Mouse (Mus musculus): ENCODE data around the gene Tango2. TPM values are rescaled to one million over a fixed set of nuclear protein-coding genes. Genes with fewer than 3 reads are reported as not detected.

Tango2 gene
- polyA plus RNA-seq (2021; fragmentation: Nextera tagmentation) = 157 and 170 TPM in 2 replicates
- long read RNA-seq, experiment 1, transcript Tango2-201 (9 exons, 1,622 nt) = major isoform, 124 of 817 reads
- long read RNA-seq, experiment 1, partial matches to known transcripts = 135 of 817 reads
- long read RNA-seq, experiment 1, other reads (novel, unspliced or antisense) = 554 of 817 reads
- long read RNA-seq, experiment 2, transcript Tango2-201 (9 exons, 1,622 nt) = major isoform, 37 of 192 reads
- long read RNA-seq, experiment 2, partial matches to known transcripts = 35 of 192 reads
- long read RNA-seq, experiment 2, other reads (novel, unspliced or antisense) = 118 of 192 reads

DNA sequence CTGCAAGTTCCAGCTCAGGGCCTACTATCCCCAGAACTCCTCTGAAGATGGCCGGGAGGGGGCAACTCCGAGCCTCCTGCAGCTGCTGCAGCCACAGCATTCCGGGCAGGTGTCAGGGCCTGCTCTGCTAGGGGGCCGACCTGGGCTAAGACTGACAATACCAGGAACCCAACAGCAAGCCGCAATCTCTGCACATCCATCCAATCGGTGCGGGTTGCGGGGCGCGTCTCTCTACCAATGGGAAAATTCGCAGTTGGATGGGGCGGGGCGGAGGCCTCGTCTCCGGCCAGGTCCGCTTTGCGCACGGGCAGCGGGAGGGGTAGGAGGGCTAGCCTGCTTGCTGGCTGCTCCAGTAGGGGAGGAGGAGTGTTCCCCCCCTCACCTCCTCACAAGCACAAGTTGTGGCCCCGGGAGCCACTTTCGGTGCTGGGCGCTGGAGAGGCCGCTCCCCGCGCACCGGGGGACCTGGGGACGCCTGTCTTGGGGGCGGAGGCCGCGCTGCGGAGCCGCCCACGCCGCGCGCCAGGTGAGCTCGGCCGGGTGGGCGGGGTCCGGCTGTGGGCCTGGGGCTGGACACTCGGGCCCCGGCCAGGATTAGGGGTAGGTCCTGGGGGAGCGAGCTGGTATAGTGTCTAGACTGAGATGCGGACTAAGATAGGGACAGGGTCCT is at the start of gene Tango2, which contains the start of gene Arvcf:
Gene Tango2 (minus strand): TSS at position 173 of the 670 bp plus-strand sequence.
Gene Arvcf (plus strand): TSS at position 252 of the 670 bp plus-strand sequence.

DNA sequence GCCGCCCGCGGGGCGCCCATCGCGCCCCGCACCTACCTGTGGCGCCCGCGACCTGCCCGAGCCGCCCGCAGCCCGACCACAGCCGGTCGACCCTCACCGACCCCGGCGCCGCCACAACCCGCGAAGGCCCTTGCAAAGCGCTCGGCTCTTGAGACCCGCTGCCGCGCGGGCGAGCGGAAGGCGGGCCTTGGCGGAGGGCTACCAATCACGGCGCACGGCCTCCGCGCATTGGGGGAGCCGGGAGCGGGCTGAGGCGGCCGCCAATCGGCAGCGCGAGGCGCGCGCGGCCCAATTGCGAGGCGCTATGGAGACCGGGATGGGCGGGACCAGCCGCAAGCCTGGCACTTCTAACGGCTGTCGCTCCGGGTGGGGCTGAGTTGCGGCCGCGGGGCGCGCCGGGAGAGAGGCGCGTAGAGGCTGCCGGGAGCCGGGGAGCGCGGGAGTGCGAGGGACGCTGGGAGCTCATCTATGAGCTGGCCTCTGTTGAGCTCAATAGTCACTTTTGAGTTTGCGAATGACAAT is 58.8 kb downstream of the Tango2 start, which contains the start of gene Dgcr8:
Gene Dgcr8 (minus strand): TSS at position 180 of the 522 bp plus-strand sequence.

DNA sequence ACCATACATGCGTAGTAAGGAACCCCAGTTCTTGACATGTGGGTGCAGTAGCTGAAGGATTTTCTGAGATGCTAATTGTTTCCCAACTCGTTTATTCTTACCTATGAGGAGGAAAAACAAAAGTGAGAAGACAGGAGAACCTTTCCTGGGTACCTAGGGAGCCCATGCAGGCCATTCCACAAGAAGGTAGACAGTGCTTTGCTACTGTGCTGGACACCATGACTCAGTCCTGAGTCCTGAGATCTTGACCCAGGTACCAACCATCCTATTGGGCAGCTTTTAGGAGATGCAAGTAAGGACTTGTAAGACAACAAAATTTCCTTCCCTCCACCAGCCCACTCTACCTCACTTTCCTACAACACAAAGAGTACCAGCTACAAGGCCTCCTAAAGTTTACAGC is 89.7 kb downstream of the Tango2 start, which contains the start of gene Gm49776:
Gene Gm49776 (minus strand): TSS at position 101 of the 400 bp plus-strand sequence.

Other genes starting within 250 kb of the Tango2 start
- 14.9 and 66.7 TPM in 2 replicates for gene Rtn4r, start 220.5 kb downstream of the Tango2 start, polyA plus RNA-seq (2021; fragmentation: Nextera tagmentation)
- gene Ccdc188, start 130.2 kb downstream of the Tango2 start, polyA plus RNA-seq (2021; fragmentation: Nextera tagmentation) = not detected in 2 replicates
- gene Zdhhc8, start 113.0 kb downstream of the Tango2 start, polyA plus RNA-seq (2021; fragmentation: Nextera tagmentation) = 25.9 and 36.8 TPM in 2 replicates
- 34.2 and 37.7 TPM in 2 replicates for gene Trmt2a, start 99.4 kb downstream of the Tango2 start, polyA plus RNA-seq (2021; fragmentation: Nextera tagmentation)
- gene Ranbp1, start 99.4 kb downstream of the Tango2 start, polyA plus RNA-seq (2021; fragmentation: Nextera tagmentation) = 170 and 179 TPM in 2 replicates
- gene Gm49776, start 89.8 kb downstream of the Tango2 start, polyA plus RNA-seq (2021; fragmentation: Nextera tagmentation) = not detected in 2 replicates
- 7.7 and 9.7 TPM in 2 replicates for gene Dgcr8, start 58.9 kb downstream of the Tango2 start, polyA plus RNA-seq (2021; fragmentation: Nextera tagmentation)
- 8.2 and 9.8 TPM in 2 replicates for gene Arvcf, start 79 bp upstream of the Tango2 start, polyA plus RNA-seq (2021; fragmentation: Nextera tagmentation)
- 43.7 and 49.9 TPM in 2 replicates for gene Txnrd2, start 78.3 kb upstream of the Tango2 start, polyA plus RNA-seq (2021; fragmentation: Nextera tagmentation)
- gene Comt, start 78.7 kb upstream of the Tango2 start, polyA plus RNA-seq (2021; fragmentation: Nextera tagmentation) = 178 and 179 TPM in 2 replicates
- gene Gnb1l, start 150.6 kb upstream of the Tango2 start, polyA plus RNA-seq (2021; fragmentation: Nextera tagmentation) = 10.3 and 11.3 TPM in 2 replicates
- 2.3 and 2.7 TPM in 2 replicates for gene Rtl10, start 150.8 kb upstream of the Tango2 start, polyA plus RNA-seq (2021; fragmentation: Nextera tagmentation)
- gene Tbx1, start 242.6 kb upstream of the Tango2 start, polyA plus RNA-seq (2021; fragmentation: Nextera tagmentation) = 0.22 and 1.9 TPM in 2 replicates